Mouse (Mus musculus) erythroblast, adult 5-6 weeks (primary cell): Measurements from ENCODE around the gene Gm5134. TPM values are rescaled to one million over a fixed set of nuclear protein-coding genes. Genes with fewer than 3 reads are reported as not detected.
"Not testable (repeated sequence)": the region's sequence is repeated elsewhere in the genome, so short reads cannot be mapped to it uniquely, and the experiment has no call there.

ENCODE experiments used
- ATAC-seq: replicated peaks from 2 replicates; pipeline ENCODE4 v1.8.0; 2016; ENCODE audit warnings: moderate number of reproducible peaks, mild to moderate bottlenecking, moderate TSS enrichment, inconsistent platforms; ENCODE audit not compliant: poor library complexity, low FRiP score, severe bottlenecking
- total RNA-seq, 2 experiments: library from RNA; stranded (forward) in 1 of 2; stranded (reverse) in 1 of 2; fragments of 150-400 nt in 1 of 2; fragments of 200-764, 138-1000 nt in 1 of 2; gene quantifications; 2 replicates each; pipeline versions ENCODE4 v1.2.3 to v1.2.4; 2015 to 2017; ENCODE audit warnings: low replicate concordance in 2 of 2

Gm5134 gene
- total RNA-seq, 2 experiments from 2014 or later, result 1.3 TPM; not detected in 1

- no peak for ATAC-seq
These were observed 36.2 kb downstream of the Gm5134 start for GRCm38 (mm10) chr10:75990430-75991042.

GRCm38 (mm10) chr10:75993616-75994240, 39.4 kb downstream of the Gm5134 start:
- no peak for ATAC-seq

- ATAC-seq, result not testable (repeated sequence)
These were observed 40.4 kb downstream of the Gm5134 start for GRCm38 (mm10) chr10:75994531-75995210.

GRCm38 (mm10) chr10:75995463-75995862, 41.1 kb downstream of the Gm5134 start:
- ATAC-seq, result no peak

- no peak for ATAC-seq
These were observed 42.0 kb downstream of the Gm5134 start for GRCm38 (mm10) chr10:75996315-75996714.

- no peak for ATAC-seq
These were observed 46.8 kb downstream of the Gm5134 start for GRCm38 (mm10) chr10:76001160-76001559.

GRCm38 (mm10) chr10:76002101-76002521, 47.8 kb downstream of the Gm5134 start:
- ATAC-seq, result no peak

- ATAC-seq, result no peak
These were observed 48.3 kb downstream of the Gm5134 start for GRCm38 (mm10) chr10:76002615-76003014.

- ATAC-seq, result no peak
These were observed 48.9 kb downstream of the Gm5134 start for GRCm38 (mm10) chr10:76003221-76003620.

GRCm38 (mm10) chr10:76006385-76006784, 52.1 kb downstream of the Gm5134 start:
- no peak for ATAC-seq

- ATAC-seq, result no peak
These were observed 55.5 kb downstream of the Gm5134 start for GRCm38 (mm10) chr10:76009812-76010211.

GRCm38 (mm10) chr10:76012922-76013321, 58.6 kb downstream of the Gm5134 start:
- ATAC-seq, result no peak

GRCm38 (mm10) chr10:76016886-76017285, 62.6 kb downstream of the Gm5134 start:
- no peak for ATAC-seq

GRCm38 (mm10) chr10:76021728-76022127, 67.4 kb downstream of the Gm5134 start:
- no peak for ATAC-seq

- no peak for ATAC-seq
These were observed 69.6 kb downstream of the Gm5134 start for GRCm38 (mm10) chr10:76023921-76024320.

- no peak for ATAC-seq
These were observed 71.3 kb downstream of the Gm5134 start for GRCm38 (mm10) chr10:76025470-76026190.

GRCm38 (mm10) chr10:76027127-76028015, 73.1 kb downstream of the Gm5134 start:
- ATAC-seq, result no peak

GRCm38 (mm10) chr10:76028016-76028366, 73.7 kb downstream of the Gm5134 start:
- ATAC-seq, result no peak

GRCm38 (mm10) chr10:76028396-76028795, 74.1 kb downstream of the Gm5134 start:
- no peak for ATAC-seq

GRCm38 (mm10) chr10:76029276-76029675, 75.0 kb downstream of the Gm5134 start:
- ATAC-seq, result no peak
